Mouse (Mus musculus): ENCODE data around the gene Inhba.

Gene Inhba

DNA sequence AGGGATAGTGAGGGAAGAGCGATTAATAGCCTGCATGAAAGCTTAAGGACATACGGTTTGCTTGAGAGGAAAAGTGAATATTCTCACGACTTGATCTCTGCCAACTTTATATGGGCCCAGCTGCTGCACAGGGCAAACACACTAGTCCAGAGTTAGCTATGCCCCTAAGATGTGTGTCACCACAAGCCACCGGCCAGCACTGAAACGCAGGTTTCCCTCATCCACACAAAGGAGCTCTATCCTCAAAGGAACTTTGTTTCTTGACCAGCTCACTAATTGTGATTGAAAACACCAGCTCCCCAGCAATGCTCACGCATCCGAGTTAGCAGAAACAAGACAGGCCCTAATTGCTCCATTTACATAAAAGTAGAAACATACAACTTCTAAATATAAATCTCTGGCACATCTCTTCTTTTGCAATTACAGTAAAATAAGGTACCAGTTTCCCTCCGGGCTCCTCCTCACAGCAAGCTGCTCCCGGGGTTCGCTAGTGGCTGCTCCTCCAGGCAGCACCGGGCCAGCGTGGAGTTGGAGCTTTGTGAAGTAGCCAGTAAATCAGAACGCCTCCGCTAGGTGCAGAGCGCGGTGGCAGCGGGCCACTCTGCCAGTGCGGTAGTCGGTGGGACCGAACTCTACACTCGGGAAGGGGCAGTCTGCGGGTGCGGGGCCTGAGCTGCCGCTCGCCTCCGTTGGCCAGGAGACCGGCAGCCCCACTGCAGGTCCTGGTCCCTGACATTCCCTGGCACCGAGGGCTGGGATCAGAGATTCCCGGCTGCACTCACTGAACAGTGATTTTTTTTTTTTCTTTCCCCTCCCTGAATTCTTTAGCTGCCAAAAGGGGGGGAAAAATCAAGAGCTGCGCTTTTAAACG is at the start of gene Inhba:
Gene Inhba, plus strand, starts transcription at position 480 of the 871 bp plus-strand sequence.
- in situ Hi-C loops (cut with MseI, MboI), result loop anchor here in 1 of 2 experiments (25.0 kb wide), 1 partner anchor 751 kb away; no protein-coding TSS in a partner anchor

DNA sequence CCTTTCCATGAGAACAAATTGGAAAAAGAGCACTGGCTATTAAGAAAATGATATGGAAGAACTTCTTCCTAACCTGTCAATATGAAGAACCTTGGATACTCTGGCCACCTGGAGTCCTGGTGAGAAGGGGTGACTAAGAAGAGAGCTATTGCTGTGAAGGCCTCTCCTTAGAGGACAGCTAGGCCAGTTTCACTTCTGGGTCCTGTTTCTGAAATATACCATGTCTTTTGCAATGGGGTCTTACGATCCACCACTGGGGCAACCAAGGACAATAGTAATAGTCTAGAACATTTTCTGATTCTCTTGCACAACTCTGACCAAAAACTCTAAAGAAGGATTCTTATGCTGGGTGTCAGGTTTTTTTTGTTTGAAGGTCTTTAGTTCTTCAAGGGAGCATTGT is 35.1 kb upstream of the Inhba start:
- in situ Hi-C loops (cut with MseI, MboI), result no loop called here

DNA sequence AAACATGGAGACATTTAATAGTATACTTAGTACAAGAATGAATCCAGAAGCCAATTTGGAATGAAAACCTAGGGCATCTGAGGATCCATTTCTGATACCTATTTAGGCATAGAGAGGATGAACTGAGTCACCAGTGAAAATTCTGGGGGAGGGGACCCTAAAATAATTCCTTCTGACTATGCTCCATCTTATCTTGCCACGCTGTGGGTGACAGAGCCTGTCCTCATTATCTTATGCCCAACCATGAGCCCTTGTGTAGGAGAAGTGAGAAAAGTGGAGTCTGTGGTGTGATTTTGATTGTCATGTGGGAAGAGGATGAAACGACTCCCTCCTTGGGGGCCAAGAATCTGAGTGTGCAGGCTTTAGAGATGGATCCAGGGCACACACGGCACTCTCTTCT is 32.1 kb upstream of the Inhba start:
- in situ Hi-C loops (cut with MseI, MboI), result no loop called here

DNA sequence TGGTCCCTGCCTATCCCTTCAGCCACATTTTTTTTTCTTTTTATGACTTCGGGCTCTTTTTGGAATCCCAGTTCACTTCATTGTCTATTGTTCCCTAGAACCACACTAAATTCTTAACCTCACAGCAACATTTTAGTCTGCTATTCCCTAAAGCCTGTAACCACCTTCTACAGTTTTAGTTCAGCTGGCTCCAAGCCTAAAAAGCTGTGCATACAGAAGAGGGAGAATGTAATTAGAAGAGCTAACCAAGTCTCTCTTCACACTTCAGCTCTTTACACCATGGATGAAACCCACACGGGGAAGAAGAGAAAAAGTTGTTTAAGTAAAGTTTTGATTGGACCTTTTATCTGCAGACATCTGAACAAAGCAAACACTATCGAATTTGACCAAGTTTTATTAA is 29.6 kb upstream of the Inhba start:
- in situ Hi-C loops (cut with MseI, MboI), result no loop called here

GRCm38 (mm10) chr13:15985761-15986160 is 25.9 kb upstream of the Inhba start:
- in situ Hi-C loops (cut with MseI, MboI), result no loop called here

GRCm38 (mm10) chr13:15986172-15986571 is 25.5 kb upstream of the Inhba start:
- in situ Hi-C loops (cut with MseI, MboI), result no loop called here

GRCm38 (mm10) chr13:15995314-15995713 is 16.3 kb upstream of the Inhba start:
- in situ Hi-C loops (cut with MseI, MboI), result no loop called here

- in situ Hi-C loops (cut with MseI, MboI), result loop anchor here (10.0 to 25.0 kb wide), 2 partner anchors 757 to 759 kb away; no protein-coding TSS in a partner anchor
Measured at GRCm38 (mm10) chr13:16005517-16005916, 6.1 kb upstream of the Inhba start.

DNA sequence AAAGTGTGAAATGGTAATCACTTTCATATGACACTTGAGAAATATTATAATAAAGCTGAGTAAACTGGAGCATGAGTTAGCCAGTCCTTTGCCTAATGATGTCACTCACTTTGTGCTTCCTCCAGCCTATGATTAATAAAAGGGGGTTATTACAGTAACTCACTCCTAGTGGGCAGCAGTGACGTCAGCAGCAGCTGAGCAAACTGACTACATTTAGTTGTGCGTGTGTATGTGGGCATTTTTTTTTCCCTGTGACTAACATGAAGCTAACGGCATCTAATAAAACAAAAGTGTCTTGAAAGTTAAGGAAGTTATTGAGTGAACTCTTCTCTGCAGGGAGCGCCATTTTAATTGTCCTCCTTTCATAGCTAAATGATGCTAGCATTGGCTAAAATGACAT is 3.9 kb upstream of the Inhba start:
- in situ Hi-C loops (cut with MseI, MboI), result loop anchor here (10.0 to 25.0 kb wide), 2 partner anchors 755 to 757 kb away; no protein-coding TSS in a partner anchor

DNA sequence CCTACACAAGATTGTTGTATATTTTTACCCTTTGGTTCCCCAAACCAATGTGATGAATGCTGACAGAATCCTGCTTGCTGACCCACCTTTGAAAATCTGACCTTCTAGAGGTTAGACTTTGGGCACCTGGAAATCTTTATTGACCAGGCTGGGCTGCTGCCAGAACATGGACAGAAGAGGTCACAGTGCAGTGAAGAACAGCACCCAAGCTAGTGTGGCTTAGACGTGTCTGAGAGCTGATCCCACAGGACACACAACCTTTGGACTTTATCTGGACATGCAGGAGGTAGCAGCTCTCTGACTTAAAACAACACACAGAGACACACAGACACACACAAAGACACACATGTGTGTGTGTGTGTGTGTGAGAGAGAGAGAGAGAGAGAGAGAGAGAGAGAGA is 3.3 kb upstream of the Inhba start:
- in situ Hi-C loops (cut with MseI, MboI), result loop anchor here (10.0 to 25.0 kb wide), 2 partner anchors 754 to 756 kb away; no protein-coding TSS in a partner anchor

- in situ Hi-C loops (cut with MseI, MboI), result loop anchor here (10.0 to 25.0 kb wide), 2 partner anchors 752 to 755 kb away; no protein-coding TSS in a partner anchor
Measured at GRCm38 (mm10) chr13:16009766-16010465, 1.7 kb upstream of the Inhba start.

DNA sequence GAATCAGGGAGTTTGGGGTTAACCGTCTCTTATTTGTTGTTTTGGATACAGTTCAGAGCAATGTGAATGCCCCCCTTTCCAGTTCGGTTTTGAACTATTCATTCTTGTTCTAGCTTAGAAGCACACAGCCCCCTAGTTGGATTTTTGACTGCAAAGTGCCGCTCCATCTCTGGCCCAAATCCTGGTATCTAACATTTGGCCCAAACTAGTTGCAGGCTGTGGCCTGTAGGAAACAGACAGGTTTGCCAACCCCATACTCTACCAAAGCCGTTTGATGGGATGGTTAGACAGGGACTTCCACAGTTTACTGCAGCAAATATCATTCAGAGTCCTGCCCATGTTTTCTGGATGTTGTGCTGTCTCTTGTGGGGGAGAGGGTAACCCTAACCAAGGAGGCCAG is 1.1 kb upstream of the Inhba start:
- in situ Hi-C loops (cut with MseI, MboI), result loop anchor here in 1 of 2 experiments (25.0 kb wide), 1 partner anchor 752 kb away; no protein-coding TSS in a partner anchor

- in situ Hi-C loops (cut with MseI, MboI), result loop anchor here in 1 of 2 experiments (25.0 kb wide), 1 partner anchor 750 kb away; no protein-coding TSS in a partner anchor
Measured at GRCm38 (mm10) chr13:16012243-16012887, 714 bp downstream of the Inhba start.

GRCm38 (mm10) chr13:16014166-16014565 is 2.5 kb downstream of the Inhba start:
- in situ Hi-C loops (cut with MseI, MboI), result loop anchor here in 1 of 2 experiments (25.0 kb wide), 1 partner anchor 748 kb away; no protein-coding TSS in a partner anchor

DNA sequence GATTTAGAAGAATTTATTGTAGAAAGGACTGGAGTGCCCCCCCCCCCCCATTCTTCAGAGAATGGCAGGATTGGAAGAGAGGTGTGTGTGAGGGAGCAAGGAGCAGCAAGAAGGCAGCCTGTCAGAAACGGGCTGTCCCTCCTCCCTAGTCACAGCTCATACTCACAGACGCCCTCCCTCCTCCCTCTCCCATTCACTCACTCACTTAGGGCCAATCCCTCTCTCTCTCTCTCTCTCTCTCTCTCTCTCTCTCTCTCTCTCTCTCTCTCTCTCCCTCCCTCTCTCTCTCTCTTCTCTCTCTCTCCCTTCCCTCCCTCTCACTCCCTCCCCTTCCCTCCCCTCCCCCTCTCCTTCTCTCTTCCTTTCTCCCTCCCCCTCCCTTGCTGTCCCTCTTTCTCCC is 4.9 kb downstream of the Inhba start:
- in situ Hi-C loops (cut with MseI, MboI), result loop anchor here in 1 of 2 experiments (25.0 kb wide), 1 partner anchor 746 kb away; no protein-coding TSS in a partner anchor

DNA sequence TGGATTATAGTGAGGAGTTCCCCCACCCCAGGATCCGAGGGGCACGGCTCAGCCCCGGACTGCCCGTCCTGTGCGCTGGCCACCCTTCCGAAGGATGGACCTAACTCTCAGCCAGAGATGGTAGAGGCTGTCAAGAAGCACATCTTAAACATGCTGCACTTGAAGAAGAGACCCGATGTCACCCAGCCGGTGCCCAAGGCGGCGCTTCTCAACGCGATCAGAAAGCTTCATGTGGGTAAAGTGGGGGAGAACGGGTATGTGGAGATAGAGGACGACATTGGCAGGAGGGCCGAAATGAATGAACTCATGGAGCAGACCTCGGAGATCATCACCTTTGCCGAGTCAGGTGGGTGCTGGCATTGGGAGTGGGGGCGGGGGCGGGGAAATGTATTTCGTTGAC is 5.7 kb downstream of the Inhba start:
- in situ Hi-C loops (cut with MseI, MboI), result loop anchor here in 1 of 2 experiments (25.0 kb wide), 1 partner anchor 745 kb away; no protein-coding TSS in a partner anchor

- in situ Hi-C loops (cut with MseI, MboI), result loop anchor here in 1 of 2 experiments (25.0 kb wide), 1 partner anchor 745 kb away; no protein-coding TSS in a partner anchor
Measured at GRCm38 (mm10) chr13:16017777-16018176, 6.1 kb downstream of the Inhba start.

DNA sequence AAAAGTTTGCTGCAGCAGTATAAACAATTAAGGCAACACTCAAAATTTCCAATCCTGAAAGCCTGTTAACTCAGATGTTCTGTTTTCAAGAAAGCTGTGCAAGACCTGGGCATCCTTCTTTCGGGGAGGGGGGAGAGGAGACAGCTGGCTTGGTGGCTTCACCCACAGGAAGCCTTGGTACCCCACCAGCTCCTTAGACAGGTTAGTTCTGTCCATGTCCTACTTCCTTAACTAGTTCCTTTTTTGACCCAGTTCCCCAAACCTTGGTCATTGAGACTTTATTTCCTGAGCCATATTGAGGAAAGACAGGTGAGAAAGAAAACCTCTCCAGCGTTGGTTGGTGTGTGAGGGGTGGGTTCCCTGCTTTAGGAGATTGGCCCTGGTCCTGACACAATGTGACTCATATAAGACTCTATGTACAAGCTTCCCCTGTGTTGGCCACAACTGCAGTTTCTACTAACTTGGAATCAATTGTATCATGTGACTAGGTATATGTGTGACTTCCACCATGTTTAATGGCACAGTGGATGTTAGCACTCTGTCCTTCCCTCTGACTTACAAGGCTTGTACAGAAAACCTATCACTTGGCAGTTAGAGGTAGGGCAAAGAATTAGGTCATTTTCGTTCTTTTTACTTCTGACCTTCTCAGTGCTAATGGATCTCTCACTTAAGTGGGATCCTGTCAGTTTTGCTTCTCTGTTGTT is 7.3 kb downstream of the Inhba start:
- in situ Hi-C loops (cut with MseI, MboI), result loop anchor here in 1 of 2 experiments (25.0 kb wide), 1 partner anchor 743 kb away; no protein-coding TSS in a partner anchor

DNA sequence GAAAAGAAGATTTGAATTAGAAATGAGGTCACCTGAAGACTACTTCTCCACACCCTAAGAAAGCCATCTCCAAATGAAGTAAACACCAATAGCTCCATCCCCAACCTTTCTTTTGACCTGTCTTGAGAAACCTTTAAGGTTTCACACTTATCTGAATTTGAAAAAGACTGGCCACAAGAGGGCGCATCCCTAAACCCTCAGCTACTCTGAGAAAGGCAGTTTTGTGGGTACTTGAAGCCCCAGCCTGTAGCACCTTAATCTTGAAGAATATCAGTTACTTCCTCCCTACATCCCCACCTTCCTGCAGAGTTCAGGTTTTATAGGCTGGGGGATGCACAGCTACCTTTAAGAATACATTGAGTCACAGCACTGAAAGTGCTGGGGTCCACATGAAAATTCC is 9.0 kb downstream of the Inhba start:
- in situ Hi-C loops (cut with MseI, MboI), result loop anchor here in 1 of 2 experiments (25.0 kb wide), 1 partner anchor 742 kb away; no protein-coding TSS in a partner anchor

GRCm38 (mm10) chr13:16021181-16021580 is 9.5 kb downstream of the Inhba start:
- in situ Hi-C loops (cut with MseI, MboI), result loop anchor here in 1 of 2 experiments (25.0 kb wide), 1 partner anchor 741 kb away; no protein-coding TSS in a partner anchor
